Mouse (Mus musculus) stomach, postnatal 0 days (tissue): ENCODE results near the gene Megf11.

Source experiments
- CTCF ChIP-seq: IDR thresholded peaks from 2 replicates; pipeline ENCODE4 v1.5.1; 2016; ENCODE audit warnings: antibody characterized with exemption, low read depth, mild to moderate bottlenecking, moderate library complexity
- EP300 ChIP-seq: optimal IDR thresholded peaks from 2 replicates; pipeline ENCODE3; 2016; ENCODE audit warnings: antibody characterized with exemption

DNA sequence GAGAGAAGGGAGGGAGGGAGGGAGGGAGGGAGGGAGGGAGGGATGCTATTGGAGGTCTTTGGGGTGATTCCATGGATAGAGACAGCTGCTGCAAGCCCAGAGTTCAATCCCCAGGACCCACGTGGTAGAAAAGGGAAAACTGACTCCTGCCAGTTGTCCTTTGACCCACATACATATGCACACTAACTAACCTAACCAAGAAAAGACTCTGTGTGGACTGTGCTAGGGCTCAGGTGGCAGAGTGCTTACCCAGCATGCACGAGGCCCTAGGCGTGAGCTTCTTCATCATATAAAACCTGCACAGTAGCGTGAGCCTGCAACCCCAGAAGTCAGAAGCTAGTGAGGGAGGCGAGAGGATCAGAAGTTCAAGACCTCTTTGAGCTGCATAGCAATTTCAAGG, 182.1 kb downstream of the Megf11 start:
- no peak for TF ChIP-seq CTCF
- TF ChIP-seq EP300, result no peak
